Mouse (Mus musculus) forebrain, embryonic 11.5 days (tissue): ENCODE measurements around the gene Pskh1. TPM values are rescaled to one million over a fixed set of nuclear protein-coding genes. Genes with fewer than 3 reads are reported as not detected.

Experiments
- ATAC-seq: fragments of 200-750 bp; cut with Nextera tagmentation; replicated peaks from 2 replicates; pipeline ENCODE4 v1.8.0; 2017; ENCODE audit warnings: moderate TSS enrichment; ENCODE audit not compliant: low FRiP score
- DNase-seq: peaks from one replicate; pipeline ENCODE4 v3.0.0-alpha.2; 2017; ENCODE audit warnings: low spot score
- H3K27ac ChIP-seq: fragments of 300-500 bp; sonication (generic); 2 replicates; pipeline ENCODE4 v1.5.1; 2014; ENCODE audit warnings: low read depth, low read length
- H3K27me3 ChIP-seq: fragments of 300-500 bp; sonication (generic); 2 replicates; pipeline ENCODE4 v1.6.1; 2014; ENCODE audit warnings: mild to moderate bottlenecking, low read length, mixed read lengths; ENCODE audit not compliant: control insufficient read depth, insufficient read depth
- H3K36me3 ChIP-seq: fragments of 300-500 bp; sonication (generic); 2 replicates; pipeline ENCODE4 v1.6.1; 2014; ENCODE audit warnings: mild to moderate bottlenecking, low read length, moderate library complexity, mixed read lengths; ENCODE audit not compliant: control insufficient read depth, insufficient read depth
- H3K4me1 ChIP-seq: fragments of 300-500 bp; sonication (generic); replicated peaks from 2 replicates; pipeline ENCODE4 v1.6.1; 2014; ENCODE audit warnings: low read length, mixed read lengths; ENCODE audit not compliant: control insufficient read depth, insufficient read depth
- H3K4me2 ChIP-seq: fragments of 300-500 bp; sonication (generic); 2 replicates; pipeline ENCODE4 v1.6.1; 2014; ENCODE audit warnings: low read depth, mild to moderate bottlenecking, low read length, moderate library complexity, mixed read lengths; ENCODE audit not compliant: severe bottlenecking
- H3K4me3 ChIP-seq: fragments of 300-500 bp; sonication (generic); 2 replicates; pipeline ENCODE4 v1.5.1; 2014; ENCODE audit warnings: low read depth, low read length
- H3K9ac ChIP-seq: fragments of 300-500 bp; sonication (generic); 2 replicates; pipeline ENCODE4 v1.6.1; 2014; ENCODE audit warnings: low read length
- H3K9me3 ChIP-seq: fragments of 300-500 bp; sonication (generic); 2 replicates; pipeline ENCODE4 v1.6.1; 2016; ENCODE audit warnings: low read length, mixed read lengths; ENCODE audit not compliant: control insufficient read depth
- WGBS: fragments of 180-500 bp; shearing (Covaris S2); extraction: QIAGEN DNeasy Blood & Tissue Kit; methylation state at CpG from one replicate; pipeline ENCODE4 v1.1.7; 2014; 5-methylcytosine and 5-hydroxymethylcytosine counted together
- polyA plus RNA-seq: library from polyadenylated mRNA; unstranded; fragments of >200 nt; fragmentation: Nextera tagmentation; extraction: Ambion mirVana; gene quantifications from 2 replicates; pipeline ENCODE4 v1.2.1, GENCODE M21; 2014

Gene Pskh1
- polyA plus RNA-seq, 1 experiment from 2014 or later: 23.1 TPM

GRCm38 (mm10) chr8:105936866-105937475, 36.7 kb downstream of the Pskh1 start:
- H3K27ac ChIP-seq: peak overlapping the region; percentile 32
- peaks cover 6% of the 10 kb centered on the region; the same call in 1 of the 2 replicates for H3K4me1 ChIP-seq
- ATAC-seq: peak; percentile 88
- no peaks in the 10 kb centered on the region for H3K36me3 ChIP-seq
- under 1% methylated on average over 30 of the region's 30 CpGs for WGBS
- peak overlapping the region; percentile 97 for H3K4me2 ChIP-seq
- peak overlapping the region; percentile 49 for H3K4me3 ChIP-seq
- peak overlapping the region; percentile 84 for H3K9ac ChIP-seq
- DNase-seq: peak; percentile 91
- no peaks in the 10 kb centered on the region for H3K9me3 ChIP-seq
- H3K27me3 ChIP-seq: no peaks in the 10 kb centered on the region

- peak overlapping the region; percentile 49 for H3K4me3 ChIP-seq
- peak overlapping the region; percentile 32; the same call in 1 of the 2 replicates for H3K27ac ChIP-seq
- peak overlapping the region; percentile 84 for H3K9ac ChIP-seq
- DNase-seq: peak; percentile 62
- H3K4me1 ChIP-seq: peaks cover 6% of the 10 kb centered on the region; the same call in 1 of the 2 replicates
- H3K27me3 ChIP-seq: no peaks in the 10 kb centered on the region
- no peaks in the 10 kb centered on the region for H3K9me3 ChIP-seq
- H3K36me3 ChIP-seq: no peaks in the 10 kb centered on the region
- ATAC-seq: no peak; the same call in 1 of the 2 replicates
- H3K4me2 ChIP-seq: peak overlapping the region; percentile 97
- WGBS: 1% methylated on average over 33 of the region's 33 CpGs
Observed at GRCm38 (mm10) chr8:105937496-105938305, 37.5 kb downstream of the Pskh1 start.

- ATAC-seq (no peak), DNase-seq (no peak)
- H3K27ac ChIP-seq: peak within 1 kb of the TSS; percentile 32; the same call in 1 of the 2 replicates
- peaks cover 6% of the 10 kb centered on the region; the same call in 1 of the 2 replicates for H3K4me1 ChIP-seq
- no peaks in the 10 kb centered on the region for H3K36me3 ChIP-seq
- WGBS: 42% methylated on average over 4 of the region's 4 CpGs
- peak within 1 kb of the TSS; percentile 49 for H3K4me3 ChIP-seq
- H3K9me3 ChIP-seq: no peaks in the 10 kb centered on the region
- no peaks in the 10 kb centered on the region for H3K27me3 ChIP-seq
- peak within 1 kb of the TSS; percentile 84 for H3K9ac ChIP-seq
- H3K4me2 ChIP-seq: peak within 1 kb of the TSS; percentile 97
Observed at GRCm38 (mm10) chr8:105938306-105938669, 38.0 kb downstream of the Pskh1 start, which contains the start of gene Psmb10. Psmb10 (minus strand) TSS chr8:105938444.

GRCm38 (mm10) chr8:105942026-105942425, 41.8 kb downstream of the Pskh1 start:
- no peak overlapping the region for H3K4me3 ChIP-seq
- peak; percentile 49 for DNase-seq
- no peaks in the 10 kb centered on the region for H3K9me3 ChIP-seq
- no peak for ATAC-seq
- 90% methylated on average over 11 of the region's 11 CpGs for WGBS
- no peaks in the 10 kb centered on the region for H3K36me3 ChIP-seq
- no peak overlapping the region for H3K27ac ChIP-seq
- H3K9ac ChIP-seq: no peak overlapping the region
- no peaks in the 10 kb centered on the region for H3K27me3 ChIP-seq
- no peak overlapping the region for H3K4me2 ChIP-seq
- H3K4me1 ChIP-seq: 0 out of 2 replicates have a peak, but pooled peaks cover 2% of the 10 kb centered on the region

- 97% methylated on average over 5 of the region's 5 CpGs for WGBS
- H3K9me3 ChIP-seq: no peaks in the 10 kb centered on the region
- ATAC-seq: no peak
- peak; percentile 33 for DNase-seq
- H3K36me3 ChIP-seq: no peaks in the 10 kb centered on the region
- no peak overlapping the region for H3K4me2 ChIP-seq
- no peak overlapping the region for H3K27ac ChIP-seq
- 0 out of 2 replicates have a peak, but pooled peaks cover 2% of the 10 kb centered on the region for H3K4me1 ChIP-seq
- H3K9ac ChIP-seq: no peak overlapping the region
- no peaks in the 10 kb centered on the region for H3K27me3 ChIP-seq
- no peak overlapping the region for H3K4me3 ChIP-seq
Observed at GRCm38 (mm10) chr8:105942542-105942941, 42.3 kb downstream of the Pskh1 start.

- no peak for ATAC-seq
- WGBS: 55% methylated on average over 7 of the region's 8 CpGs
- H3K36me3 ChIP-seq: no peaks in the 10 kb centered on the region
- H3K9ac ChIP-seq: no peak within 1 kb of the TSS
- H3K4me1 ChIP-seq: no peaks in the 10 kb centered on the region
- no peak within 1 kb of the TSS for H3K4me2 ChIP-seq
- H3K9me3 ChIP-seq: no peaks in the 10 kb centered on the region
- H3K27me3 ChIP-seq: no peaks in the 10 kb centered on the region
- no peak within 1 kb of the TSS for H3K27ac ChIP-seq
- no peak within 1 kb of the TSS for H3K4me3 ChIP-seq
- DNase-seq: peak; percentile 51
Observed at GRCm38 (mm10) chr8:105943321-105943739, 43.1 kb downstream of the Pskh1 start, which contains the start of gene Lcat. Lcat (minus strand) TSS chr8:105943382.

GRCm38 (mm10) chr8:105949350-105949749, 49.1 kb downstream of the Pskh1 start:
- no peaks in the 10 kb centered on the region for H3K36me3 ChIP-seq
- no peak overlapping the region for H3K9ac ChIP-seq
- no peak overlapping the region for H3K27ac ChIP-seq
- H3K9me3 ChIP-seq: no peaks in the 10 kb centered on the region
- H3K4me2 ChIP-seq: no peak overlapping the region
- no peaks in the 10 kb centered on the region for H3K4me1 ChIP-seq
- DNase-seq (no peak), ATAC-seq (no peak)
- no peaks in the 10 kb centered on the region for H3K27me3 ChIP-seq
- 93% methylated on average over 10 of the region's 10 CpGs for WGBS
- no peak overlapping the region for H3K4me3 ChIP-seq

GRCm38 (mm10) chr8:105951057-105951659, 50.9 kb downstream of the Pskh1 start:
- H3K4me1 ChIP-seq: no peaks in the 10 kb centered on the region
- no peak overlapping the region for H3K4me2 ChIP-seq
- no peak overlapping the region for H3K4me3 ChIP-seq
- DNase-seq: no peak
- no peaks in the 10 kb centered on the region for H3K36me3 ChIP-seq
- H3K9ac ChIP-seq: no peak overlapping the region
- WGBS: 69% methylated on average over 7 of the region's 7 CpGs
- ATAC-seq: no peak
- no peaks in the 10 kb centered on the region for H3K27me3 ChIP-seq
- H3K9me3 ChIP-seq: no peaks in the 10 kb centered on the region
- no peak overlapping the region for H3K27ac ChIP-seq
